Mouse (Mus musculus) bone marrow macrophage, adult 2 months (primary cell): Measurements from ENCODE around the gene Gzmm.

ENCODE experiments used
- CTCF ChIP-seq: IDR thresholded peaks from 2 replicates; pipeline ENCODE4 v1.5.1; 2012; ENCODE audit warnings: low read depth, mild to moderate bottlenecking, low read length, moderate library complexity
- POLR2A ChIP-seq: IDR thresholded peaks from 2 replicates; pipeline ENCODE4 v1.6.1; 2012; ENCODE audit warnings: mild to moderate bottlenecking, low read depth, low read length, borderline replicate concordance

- TF ChIP-seq CTCF (no peak), POLR2A (no peak)
Observed at GRCm38 (mm10) chr10:79683726-79684640, 4.8 kb upstream of the Gzmm start.
